Comparison of ENCODE assay signal across 22 mouse cellular contexts in the genomic region with DNA sequence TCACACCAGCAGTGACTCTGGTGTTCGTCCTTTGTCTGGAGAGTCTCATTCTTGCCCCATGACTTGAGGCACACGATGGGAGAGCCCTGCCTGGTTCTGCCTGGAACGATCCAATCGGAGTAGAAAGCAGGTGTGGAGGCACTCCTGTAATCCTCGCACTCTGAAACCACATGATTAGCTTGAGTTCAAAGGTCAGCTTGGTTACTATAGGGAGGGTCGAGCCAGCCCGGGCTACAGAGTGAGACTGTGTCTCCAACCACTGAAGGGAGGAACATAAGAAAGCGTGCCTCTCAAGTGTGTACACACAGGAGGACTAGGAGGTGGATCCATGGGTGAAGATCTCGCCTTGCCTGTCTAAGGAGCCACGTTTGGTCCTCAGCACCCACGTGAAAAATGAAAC.
"Had no signal": no experiment of that assay in that cellular context is flagged by ENCODE, and none has a peak within 500 bp of the region (broad histone marks: within the 10 kb centered on the region; RNA-seq: fewer than 3 reads in every experiment).

No protein-coding gene starts in this region.

- H3K27me3 ChIP-seq: liver, embryonic 13.5 days; neural tube, embryonic 12.5 days; neural tube, embryonic 15.5 days; stomach, embryonic 15.5 days had no signal

- H3K4me1 ChIP-seq: kidney, embryonic 15.5 days; liver, embryonic 13.5 days; neural tube, embryonic 12.5 days; stomach, embryonic 15.5 days had no signal

- DNase-seq: kidney, adult 11 months; kidney, adult 8-10 months; kidney, postnatal 10 days; kidney, postnatal 36 days; layer of hippocampus, postnatal 36 days; left cerebral cortex, postnatal 4 days; liver, embryonic 13.5 days; lung, adult 2 months; lung, postnatal 14 days; retina, postnatal 1 day; right cerebral cortex, postnatal 25 days; spleen, adult 18-20 months; thymus, adult 2 months; thymus, postnatal 14 days; thymus, postnatal 4 days had no signal

- H3K4me2 ChIP-seq: kidney, embryonic 15.5 days; liver, embryonic 13.5 days; midbrain, embryonic 13.5 days; neural tube, embryonic 12.5 days; neural tube, embryonic 15.5 days; stomach, embryonic 15.5 days had no signal

- H3K27ac ChIP-seq: kidney, embryonic 15.5 days; left cerebral cortex, adult 2 months; liver, embryonic 13.5 days; macrophage; midbrain, embryonic 13.5 days; neural tube, embryonic 12.5 days; neural tube, embryonic 15.5 days; stomach, embryonic 15.5 days had no signal

- H3K4me3 ChIP-seq: kidney, embryonic 15.5 days; left cerebral cortex, adult 2 months; liver, embryonic 13.5 days; midbrain, embryonic 13.5 days; neural tube, embryonic 12.5 days; neural tube, embryonic 15.5 days; stomach, embryonic 15.5 days had no signal

- ATAC-seq: midbrain, embryonic 13.5 days had no signal

- H3K9ac ChIP-seq: kidney, embryonic 15.5 days; liver, embryonic 13.5 days; midbrain, embryonic 13.5 days; neural tube, embryonic 12.5 days; neural tube, embryonic 15.5 days; stomach, embryonic 15.5 days had no signal

- H3K36me3 ChIP-seq: kidney, embryonic 15.5 days; liver, embryonic 13.5 days; midbrain, embryonic 13.5 days; neural tube, embryonic 12.5 days; neural tube, embryonic 15.5 days; stomach, embryonic 15.5 days had no signal

- H3K9me3 ChIP-seq: kidney, embryonic 15.5 days; liver, embryonic 13.5 days; midbrain, embryonic 13.5 days; neural tube, embryonic 12.5 days; neural tube, embryonic 15.5 days; stomach, embryonic 15.5 days had no signal
